Mouse (Mus musculus): ENCODE measurements around the gene Gstp1.
"Not testable (repeated sequence)": the region's sequence is repeated elsewhere in the genome, so short reads cannot be mapped to it uniquely, and the experiment has no call there.

DNA sequence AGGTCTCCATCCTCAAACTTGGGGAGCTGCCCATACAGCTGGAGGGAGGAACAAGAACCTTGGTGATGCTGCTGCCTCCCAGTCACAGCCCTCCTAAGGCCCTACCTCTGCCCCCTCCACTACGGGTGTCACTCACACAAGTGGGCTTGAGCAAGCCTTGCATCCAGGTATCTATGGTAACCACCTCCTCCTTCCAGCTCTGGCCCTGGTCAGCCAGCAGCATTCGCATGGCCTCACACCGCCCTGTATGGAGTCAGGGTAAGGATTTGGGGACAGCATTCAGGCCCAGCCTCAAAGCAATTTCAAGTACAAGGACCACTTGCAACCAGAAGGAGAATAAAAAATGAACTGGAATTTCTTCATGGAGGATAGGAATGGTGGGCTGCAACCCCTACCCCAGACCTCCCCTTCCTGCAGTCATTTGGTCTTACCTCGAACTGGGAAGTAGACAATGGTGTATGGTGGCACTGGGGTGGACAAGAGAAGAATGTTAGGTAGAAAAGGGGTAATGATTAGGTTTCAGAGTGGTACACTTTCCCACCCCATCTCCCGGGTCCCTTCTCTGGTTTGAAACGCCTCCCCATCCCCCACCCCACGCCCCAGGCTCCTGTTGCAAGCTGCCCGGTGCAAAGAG, 514 bp downstream of the Gstp1 start:
- TF ChIP-seq CTCF (IDR thresholded peaks at IDR 0.05; ENCODE audit: borderline replicate concordance, insufficient read depth, low read length); POLR2A (IDR thresholded peaks at IDR 0.05; ENCODE audit: low read depth, low read length): not testable (repeated sequence)
